Mouse (Mus musculus): Measurements from ENCODE around the gene Cdk18. TPM values are rescaled to one million over a fixed set of nuclear protein-coding genes. Genes with fewer than 3 reads are reported as not detected.
"Not testable (repeated sequence)": the region's sequence is repeated elsewhere in the genome, so short reads cannot be mapped to it uniquely, and the experiment has no call there.

Gene Cdk18
- total RNA-seq (2021) = 10 to 100 TPM; 21.2 to 21.9 TPM
- long read RNA-seq, experiment 1, full-length matches to known transcripts = 10 of 22 reads
- long read RNA-seq, experiment 1, partial matches to known transcripts = 2 of 22 reads
- long read RNA-seq, experiment 1, other reads (novel, unspliced or antisense) = 10 of 22 reads
- long read RNA-seq, experiment 2, full-length matches to known transcripts = 16 of 25 reads
- long read RNA-seq, experiment 2, partial matches to known transcripts = 2 of 25 reads
- long read RNA-seq, experiment 2, other reads (novel, unspliced or antisense) = 7 of 25 reads

DNA sequence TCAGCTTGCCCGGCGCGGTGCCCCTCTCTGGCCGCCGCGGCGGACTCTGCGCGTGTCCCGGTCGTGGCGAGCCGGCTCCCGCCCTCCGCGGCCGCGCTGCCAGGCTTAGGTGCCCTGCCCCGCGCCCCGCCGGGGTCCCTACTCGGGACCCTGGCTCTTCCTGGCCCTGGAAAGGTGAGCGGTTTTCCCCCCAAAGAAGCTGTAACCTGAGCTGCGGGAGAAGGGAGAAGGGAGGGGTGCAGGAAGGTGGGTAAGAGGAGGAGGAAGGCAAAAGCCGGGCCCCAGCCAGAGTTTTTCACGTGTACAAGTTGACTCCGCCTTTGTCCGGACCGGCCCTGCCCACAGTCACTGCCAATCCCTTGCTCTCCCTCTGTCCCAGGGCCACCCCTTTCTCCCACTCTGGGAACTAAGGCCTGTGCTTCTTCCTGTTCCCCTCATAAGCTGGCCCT, at the start of gene Cdk18:
Gene Cdk18 (minus strand): TSS at position 269 of the 449 bp plus-strand sequence.
- DNase-seq (ENCODE audit: low spot score in 2 of 2) = no peak

DNA sequence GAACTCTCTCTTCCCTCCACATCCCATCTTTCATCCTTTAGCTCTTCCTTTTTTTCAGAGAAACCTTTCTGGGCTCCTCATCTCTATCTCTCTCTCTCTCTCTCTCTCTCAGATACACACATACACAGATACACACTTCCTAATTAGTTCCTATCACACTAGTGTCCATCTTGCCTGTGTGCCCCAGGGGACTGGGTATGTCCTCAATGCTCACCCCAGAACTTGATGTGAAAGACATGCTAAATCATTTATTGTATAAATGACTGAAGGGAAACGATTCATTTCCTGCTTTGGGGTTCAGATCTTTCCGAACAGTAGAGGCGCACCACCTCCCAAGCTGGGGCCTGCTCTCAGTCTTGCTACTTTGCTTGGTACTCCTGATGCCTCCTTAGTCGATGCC, 49.7 kb upstream of the Cdk18 start:
- DNase-seq (ENCODE audit: low spot score in 2 of 2) = no peak

DNA sequence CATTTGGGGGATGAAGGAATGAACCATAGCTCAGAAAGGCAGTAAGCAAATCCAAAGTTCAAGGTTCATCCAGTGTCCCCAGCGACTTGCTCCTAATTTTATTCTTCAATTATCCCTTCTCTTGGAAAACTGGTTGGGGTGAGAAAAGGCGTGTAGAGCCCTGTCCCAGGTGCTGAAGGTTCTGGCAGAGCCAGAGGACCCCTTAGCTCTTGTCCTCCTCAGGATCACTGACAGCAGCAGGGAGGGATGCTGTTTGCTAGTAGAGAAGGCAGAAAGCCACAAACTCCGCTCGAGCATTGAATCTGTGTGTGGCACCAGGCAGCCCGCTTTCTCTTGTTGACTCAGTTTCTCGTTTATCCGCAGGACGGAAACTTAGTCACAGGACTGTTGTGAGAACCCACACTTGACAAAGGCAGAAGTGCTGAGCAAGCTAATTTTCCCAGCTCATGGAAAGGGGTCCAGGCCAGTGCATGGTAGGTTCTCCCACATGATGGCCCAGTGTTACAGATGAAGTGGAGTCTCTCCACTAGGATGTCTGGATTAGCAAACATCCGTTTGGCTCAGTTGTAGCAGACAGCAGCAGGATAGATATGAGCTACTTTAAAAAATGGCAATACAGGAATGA, 49.1 kb upstream of the Cdk18 start:
- DNase-seq (ENCODE audit: low spot score in 2 of 2) = no peak

DNA sequence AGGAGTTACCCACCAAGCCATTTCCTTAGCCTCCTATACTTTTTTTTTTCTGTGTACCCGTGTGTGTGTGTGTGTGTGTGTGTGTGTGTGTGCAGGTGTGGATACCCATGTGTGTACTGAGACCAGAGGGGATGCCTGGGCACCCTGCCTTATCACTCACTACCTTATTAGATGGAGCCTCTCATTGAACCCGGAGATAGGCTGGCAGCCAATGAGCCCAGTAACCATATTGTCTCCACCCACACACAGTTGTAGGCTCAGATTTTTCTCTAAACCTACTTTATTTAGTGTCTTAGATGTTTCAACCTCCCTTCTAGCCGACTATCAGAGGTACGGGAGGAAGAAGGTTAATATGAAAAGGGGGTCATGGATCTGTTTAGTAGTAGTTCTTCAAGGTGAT, 46.8 kb upstream of the Cdk18 start:
- no peak for DNase-seq (ENCODE audit: low spot score in 2 of 2)

DNA sequence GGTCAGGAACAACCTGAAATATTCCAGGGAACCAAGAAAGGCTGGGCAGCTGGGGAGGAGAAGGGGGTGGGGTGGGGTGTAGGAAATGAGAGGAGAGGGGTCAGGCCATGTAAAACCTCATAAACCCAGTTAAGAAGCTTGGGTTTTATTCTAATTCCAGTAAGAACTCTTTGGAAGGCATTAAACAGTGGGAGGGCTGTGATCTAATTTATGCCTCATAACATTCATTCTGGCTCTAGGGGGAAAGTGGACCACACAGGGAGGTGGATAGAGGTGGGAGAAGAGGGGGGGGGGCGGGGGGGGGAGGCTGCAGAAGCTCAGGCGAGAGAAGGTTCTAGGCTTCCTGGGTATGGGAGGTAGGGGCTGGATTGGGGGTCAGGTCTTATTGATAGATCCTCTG, 32.1 kb upstream of the Cdk18 start:
- no peak for DNase-seq (ENCODE audit: low spot score in 2 of 2)

DNA sequence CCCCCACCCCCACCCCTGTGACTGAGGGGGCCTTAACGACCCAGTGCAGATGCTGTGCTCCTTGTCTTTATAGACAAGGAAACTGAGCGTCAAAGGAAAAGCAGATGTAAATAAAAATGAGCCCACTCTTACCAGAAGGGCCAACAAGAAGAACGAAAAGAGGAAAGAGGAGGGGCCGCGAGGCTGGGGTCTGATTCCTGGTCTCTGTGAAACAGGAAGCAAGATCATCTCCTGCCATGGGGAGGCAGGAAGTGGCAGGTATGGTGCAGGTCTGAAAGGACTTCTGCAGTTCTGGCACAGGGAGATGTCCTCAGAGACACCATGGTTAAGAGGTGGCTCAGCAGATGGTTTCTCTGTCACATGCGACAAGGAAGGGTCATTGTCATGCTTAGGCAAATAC, 31.2 kb upstream of the Cdk18 start:
- no peak for DNase-seq (ENCODE audit: low spot score in 2 of 2)

DNA sequence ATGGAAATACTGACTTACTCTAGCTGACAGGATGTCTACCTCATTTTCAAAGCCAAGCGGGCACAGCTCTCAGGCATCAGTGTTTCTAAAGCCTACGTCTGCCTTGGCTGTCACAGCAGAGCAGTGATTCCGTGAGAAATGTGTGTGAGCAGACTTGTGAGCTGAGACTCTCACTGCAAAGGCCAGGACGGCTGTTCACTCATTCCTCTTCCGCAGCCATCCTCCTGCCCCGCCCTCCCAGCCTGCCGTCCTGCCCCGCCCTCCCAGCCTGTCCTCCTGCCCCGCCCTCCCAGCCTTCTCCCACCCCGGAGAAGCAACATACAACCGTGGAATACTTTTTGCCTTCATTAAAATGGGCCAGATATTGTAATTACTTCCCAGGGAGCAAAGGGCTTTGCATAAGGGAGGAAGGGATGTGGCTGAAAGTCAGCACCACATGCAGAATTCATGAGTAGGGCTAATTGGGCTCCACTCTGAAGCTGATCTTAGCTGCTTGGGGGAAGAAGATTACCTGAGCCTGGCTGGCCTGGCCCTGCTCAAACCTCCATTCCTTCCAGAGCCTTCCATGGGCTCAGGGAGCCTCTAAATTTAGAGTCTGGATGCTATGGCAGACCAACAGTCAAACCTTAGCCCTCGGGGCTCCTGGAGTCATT, 28.8 kb upstream of the Cdk18 start:
- DNase-seq (ENCODE audit: low spot score in 2 of 2) = peak in 1 of 2 experiments; percentile 52

DNA sequence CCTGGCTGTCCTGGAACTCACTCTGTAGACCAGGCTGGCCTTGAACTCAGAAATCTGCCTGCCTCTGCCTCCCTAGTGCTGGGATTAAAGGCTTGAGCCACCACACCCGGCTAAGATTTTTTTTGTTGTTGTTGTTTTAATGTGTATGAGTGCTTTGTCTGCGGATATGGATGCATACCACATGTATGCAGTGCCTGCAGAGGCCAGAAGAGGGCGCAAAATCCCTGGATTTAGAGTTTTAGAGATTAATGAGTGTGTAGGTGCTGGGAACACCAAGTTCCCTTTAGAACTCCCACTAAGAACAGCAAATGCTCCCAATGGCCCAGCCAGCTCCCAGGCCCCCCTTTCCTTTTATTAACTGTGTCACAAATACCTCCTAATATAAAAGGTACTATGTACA, 26.4 kb upstream of the Cdk18 start:
- no peak for DNase-seq (ENCODE audit: low spot score in 2 of 2)

DNA sequence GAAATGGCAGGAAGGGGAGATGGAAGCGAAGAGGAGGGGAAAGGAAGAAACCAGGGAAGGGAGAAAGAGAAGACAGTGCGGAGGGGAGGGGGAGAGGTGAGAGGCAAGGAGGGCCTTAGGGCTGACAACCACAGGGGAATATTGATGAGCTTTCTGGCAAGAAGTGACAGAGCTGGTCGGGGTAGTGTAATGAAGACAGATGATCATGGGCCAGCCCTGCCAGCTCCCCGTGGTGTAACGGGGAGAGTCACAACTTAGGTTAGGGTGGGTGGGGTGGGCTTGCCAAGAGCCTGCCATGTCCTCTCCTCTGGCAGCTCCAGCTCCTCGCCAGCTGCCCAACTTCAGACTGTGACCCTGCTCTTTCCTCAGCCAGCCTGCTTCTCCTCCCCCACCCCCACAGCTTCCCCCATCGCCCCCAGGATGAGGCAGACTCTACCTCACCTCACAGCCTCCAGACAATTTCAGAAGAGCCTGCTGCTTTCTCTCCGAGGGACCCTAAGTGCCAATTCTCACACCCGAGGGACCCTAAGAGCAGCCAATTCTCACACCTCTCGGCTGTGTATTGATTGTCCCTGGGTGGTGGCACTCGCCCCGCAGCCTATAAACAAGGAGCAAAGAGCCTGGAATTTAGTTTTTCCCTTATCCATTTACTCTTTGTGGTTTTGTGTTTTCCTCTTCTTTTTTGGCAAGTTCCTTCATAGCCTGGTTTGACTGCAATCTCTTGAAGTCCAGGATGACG, 25.5 kb upstream of the Cdk18 start:
- DNase-seq (ENCODE audit: low spot score in 2 of 2) = no peak

DNA sequence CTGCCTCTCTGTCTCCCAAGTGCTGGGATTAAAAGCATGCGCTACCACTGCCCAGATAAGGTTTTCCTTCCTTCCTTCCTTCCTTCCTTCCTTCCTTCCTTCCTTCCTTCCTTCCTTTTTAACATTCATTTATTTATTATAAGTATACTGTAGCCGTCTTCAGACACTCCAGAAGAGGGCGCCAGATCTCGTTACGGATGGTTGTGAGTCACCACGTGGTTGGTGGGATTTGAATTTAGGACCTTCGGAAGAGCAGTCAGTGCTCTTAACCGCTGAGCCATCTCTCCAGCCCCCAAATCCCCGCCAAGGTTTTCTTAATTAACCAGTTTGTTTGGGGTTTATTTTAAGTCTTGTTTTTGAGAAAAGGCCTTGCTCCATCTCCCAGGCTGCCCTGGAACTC, 23.1 kb upstream of the Cdk18 start:
- not testable (repeated sequence) for DNase-seq (ENCODE audit: low spot score in 2 of 2)

DNA sequence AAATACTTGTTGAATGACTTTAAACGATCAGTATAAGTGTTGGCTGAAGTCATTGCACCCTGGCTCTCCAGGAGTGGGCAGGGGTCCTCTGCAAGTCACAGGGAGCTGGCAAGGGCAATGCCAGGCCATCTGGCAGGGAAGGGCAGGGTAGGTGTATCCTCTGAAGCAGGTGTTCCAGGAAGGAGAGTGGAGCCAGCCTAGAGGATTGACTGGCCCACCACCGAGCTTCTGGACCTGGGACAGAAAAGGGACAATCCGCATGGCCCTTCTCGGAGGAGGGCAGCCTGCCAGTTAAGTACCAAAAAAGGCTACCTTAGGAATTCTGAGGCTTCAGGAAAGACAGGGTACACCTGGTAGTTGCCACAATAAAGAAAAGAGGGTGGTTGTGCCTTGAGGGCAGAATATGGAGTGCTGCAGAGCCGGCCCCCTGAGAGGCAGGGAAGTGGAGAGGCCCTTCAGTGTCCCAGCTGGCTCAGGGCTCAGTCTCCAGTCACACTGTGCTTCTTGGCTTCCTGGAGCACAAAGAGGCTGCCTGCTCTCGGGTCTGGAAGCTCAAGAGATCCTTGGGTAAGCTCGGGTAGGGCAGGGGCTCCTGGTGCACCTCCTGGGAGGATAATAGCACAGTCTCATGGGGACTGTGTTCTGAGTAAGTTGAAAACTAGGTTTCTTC, 21.9 kb upstream of the Cdk18 start:
- DNase-seq (ENCODE audit: low spot score in 2 of 2) = no peak

DNA sequence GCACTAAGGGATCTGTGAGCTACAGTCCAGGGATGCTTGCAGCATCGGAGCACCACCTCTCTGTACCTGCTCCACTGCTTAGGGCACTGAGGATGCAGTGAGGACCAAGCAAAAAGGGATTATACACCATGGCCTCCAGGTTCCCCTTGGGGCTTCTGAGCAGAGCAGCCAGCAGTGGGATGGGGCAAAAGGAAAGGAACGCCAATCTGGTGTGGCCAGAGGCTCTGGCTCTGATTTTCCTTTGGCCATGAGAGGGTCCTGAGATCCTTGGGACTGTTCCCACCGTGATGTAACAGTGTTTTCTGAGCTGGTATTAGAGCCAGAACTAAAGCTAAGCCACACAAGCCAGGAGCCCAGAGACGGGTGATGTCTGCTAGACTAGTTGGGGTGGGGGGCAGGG, 20.2 kb upstream of the Cdk18 start:
- DNase-seq (ENCODE audit: low spot score in 2 of 2) = no peak

DNA sequence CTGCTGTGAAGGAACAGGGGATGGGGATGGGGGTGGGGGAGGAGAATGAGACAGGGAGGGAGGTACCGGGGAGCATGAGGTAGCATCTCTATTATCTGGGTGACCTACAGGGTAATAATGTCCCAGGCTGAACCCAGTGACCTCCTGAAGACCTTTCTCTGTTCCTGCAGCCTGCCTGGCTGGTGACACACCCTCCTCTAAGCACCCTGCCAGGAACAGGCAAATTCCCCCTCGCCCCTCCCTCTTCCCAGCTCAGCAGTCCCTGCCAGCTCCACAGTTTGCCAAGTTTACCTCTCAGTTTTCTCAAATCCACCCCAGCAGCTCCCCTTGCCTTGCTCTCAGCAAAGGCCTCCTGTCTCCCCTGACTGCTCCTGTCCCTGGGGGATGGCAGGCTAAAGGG, 19.3 kb upstream of the Cdk18 start:
- DNase-seq (ENCODE audit: low spot score in 2 of 2) = no peak

DNA sequence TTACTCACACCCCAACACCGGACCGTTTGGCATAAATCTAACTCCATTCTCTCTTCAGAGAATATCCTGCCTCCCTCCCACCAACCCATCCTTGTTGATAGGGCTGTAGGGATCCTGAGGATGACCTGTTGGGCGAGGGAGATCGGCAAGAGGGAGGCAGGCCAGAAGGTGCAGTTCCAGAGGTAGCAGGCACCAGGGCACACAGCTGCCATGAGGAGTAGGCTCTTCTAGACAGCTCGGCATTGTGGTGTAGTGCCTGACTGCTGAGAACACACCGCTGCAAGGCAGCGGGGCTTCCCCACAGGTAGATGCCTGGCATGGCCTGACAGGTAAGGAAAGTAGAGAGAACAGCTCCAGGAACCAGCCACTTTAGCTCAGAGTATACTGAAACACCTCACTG, 18.3 kb upstream of the Cdk18 start:
- no peak for DNase-seq (ENCODE audit: low spot score in 2 of 2)

DNA sequence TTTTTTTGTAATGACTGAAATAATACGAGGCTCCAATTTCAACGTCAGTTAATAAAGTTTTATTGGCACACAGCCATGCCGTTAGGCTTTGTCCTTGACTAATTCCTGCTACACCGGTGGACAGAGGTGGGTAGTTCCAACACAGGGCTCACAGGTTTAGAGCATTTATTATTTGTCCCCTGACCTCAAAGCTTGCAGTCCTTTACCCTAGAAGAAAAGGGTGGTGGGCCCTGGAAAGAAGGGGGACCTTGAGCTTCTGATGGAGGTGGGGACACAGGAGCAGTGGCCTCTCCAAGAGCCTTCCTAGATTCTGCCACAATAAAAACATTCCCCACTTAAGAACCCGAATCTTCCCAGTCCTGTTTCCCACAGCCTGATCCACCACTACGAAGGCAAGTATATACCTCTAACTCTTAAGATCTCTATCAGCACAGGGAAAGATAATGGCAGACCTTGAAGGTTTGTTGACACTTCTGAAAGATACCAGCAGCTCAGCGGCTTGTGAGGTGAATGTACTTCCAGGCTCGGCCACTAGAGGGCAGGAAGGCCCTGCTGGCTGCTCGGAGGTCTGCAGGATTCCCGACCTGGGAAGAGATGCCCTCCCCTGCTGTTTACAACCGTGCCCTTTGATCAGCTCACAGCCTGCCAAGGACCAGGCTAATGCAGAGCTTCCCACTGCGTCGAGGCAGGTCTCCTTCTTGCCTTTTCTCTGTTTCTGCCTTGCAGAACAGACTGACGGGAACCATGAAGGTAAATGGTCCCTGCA, 17.7 kb upstream of the Cdk18 start:
- DNase-seq (ENCODE audit: low spot score in 2 of 2) = peak; percentile 87 to 89

DNA sequence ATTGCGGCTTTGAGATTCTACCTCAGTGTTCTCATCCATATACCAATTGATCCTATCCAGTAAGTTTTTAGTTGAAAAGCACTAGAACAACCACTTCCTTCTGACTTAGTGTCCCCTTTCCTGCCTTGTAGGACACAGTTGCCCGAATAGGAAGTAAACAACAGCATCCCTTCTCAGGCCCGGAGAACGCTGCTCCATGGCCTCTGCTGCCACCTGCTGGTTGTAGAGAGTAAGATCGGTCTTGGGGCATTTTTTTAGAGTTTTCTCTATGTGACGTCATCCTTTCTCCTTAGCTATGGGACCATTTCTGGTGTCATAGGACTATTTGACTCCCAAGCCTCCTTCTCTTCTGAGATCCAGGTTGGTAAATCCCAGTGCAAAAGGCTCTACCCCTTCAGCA, 16.3 kb upstream of the Cdk18 start:
- DNase-seq (ENCODE audit: low spot score in 2 of 2) = peak; percentile 69 to 86

DNA sequence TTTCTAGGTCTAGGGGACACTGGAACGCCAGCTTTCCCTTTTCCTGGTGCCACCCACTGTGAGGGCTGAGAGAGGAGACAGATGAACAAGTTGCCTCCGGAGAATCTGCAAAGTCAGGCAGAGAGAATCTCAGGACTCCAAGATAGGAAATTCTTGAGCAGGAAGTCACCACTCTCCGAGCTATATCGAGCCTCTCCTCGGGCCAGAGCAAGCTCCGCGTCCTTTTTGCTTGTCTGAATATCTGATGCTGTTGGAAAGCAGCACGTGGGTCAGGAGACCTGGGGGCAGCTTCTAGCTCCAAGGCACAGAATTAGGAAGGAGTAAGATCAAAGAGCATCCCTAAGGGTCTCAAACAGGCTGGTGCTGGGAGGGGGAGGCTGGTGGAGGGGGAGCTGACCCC, 14.2 kb upstream of the Cdk18 start:
- DNase-seq (ENCODE audit: low spot score in 2 of 2) = no peak

DNA sequence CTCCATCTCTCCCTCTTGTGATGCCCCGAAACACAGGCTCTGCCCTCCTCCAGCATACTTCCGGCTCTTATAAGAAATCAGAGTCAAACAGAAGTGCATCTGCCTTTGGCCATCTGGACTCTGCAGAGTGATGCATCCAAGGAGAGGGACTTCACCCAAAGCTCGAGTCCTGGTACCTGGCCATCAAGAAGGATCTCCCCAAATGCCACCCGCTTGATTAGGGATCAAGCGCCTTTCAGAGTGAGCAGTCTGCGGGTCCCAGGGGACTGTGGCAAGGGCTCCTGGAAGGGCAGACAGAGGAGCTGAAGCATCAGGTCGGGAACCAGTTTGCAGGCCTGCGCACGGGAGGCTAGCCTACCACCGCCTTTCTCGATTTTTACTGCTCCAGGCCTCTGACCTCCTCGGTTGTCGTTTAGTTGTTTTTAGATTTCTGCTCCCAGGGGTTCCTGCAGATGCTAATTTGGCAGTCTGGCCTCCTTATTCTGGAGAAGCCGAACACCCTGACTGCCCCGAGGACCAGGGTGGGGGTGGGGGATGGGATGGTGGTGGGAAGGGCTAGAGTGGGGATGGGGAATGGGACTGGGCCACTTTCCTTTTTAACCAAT, 13.7 kb upstream of the Cdk18 start:
- DNase-seq (ENCODE audit: low spot score in 2 of 2) = no peak

DNA sequence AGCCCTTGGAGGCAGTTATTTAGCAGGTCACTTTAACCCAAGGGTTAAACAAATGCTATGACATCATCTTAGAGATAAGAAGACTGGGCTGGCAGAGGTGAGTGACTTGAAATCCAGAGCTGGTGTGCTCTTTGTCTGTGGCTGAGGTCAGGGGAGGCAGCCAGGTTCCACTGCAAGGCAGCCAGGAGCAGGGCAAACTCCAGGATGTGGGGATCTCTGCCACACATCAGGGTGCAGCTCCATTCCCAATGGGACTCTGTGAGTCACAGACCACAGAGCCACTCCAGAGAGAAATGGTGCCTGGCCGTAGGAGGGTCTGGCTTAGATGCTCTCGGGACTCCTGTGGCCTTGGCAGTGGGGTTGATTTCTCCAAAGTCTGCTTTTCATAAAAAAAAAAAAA, 12.4 kb upstream of the Cdk18 start:
- DNase-seq (ENCODE audit: low spot score in 2 of 2) = no peak

Data from layer of hippocampus, postnatal 14 days (tissue).